Mouse (Mus musculus) layer of hippocampus, adult 9-11 months (tissue): Measurements from ENCODE around the gene Cnih1.
"Not testable (repeated sequence)": the region's sequence is repeated elsewhere in the genome, so short reads cannot be mapped to it uniquely, and the experiment has no call there.

Source experiments
- DNase-seq: peaks from one replicate; pipeline ENCODE4 v3.0.0; 2022

The Cnih1 gene

DNA sequence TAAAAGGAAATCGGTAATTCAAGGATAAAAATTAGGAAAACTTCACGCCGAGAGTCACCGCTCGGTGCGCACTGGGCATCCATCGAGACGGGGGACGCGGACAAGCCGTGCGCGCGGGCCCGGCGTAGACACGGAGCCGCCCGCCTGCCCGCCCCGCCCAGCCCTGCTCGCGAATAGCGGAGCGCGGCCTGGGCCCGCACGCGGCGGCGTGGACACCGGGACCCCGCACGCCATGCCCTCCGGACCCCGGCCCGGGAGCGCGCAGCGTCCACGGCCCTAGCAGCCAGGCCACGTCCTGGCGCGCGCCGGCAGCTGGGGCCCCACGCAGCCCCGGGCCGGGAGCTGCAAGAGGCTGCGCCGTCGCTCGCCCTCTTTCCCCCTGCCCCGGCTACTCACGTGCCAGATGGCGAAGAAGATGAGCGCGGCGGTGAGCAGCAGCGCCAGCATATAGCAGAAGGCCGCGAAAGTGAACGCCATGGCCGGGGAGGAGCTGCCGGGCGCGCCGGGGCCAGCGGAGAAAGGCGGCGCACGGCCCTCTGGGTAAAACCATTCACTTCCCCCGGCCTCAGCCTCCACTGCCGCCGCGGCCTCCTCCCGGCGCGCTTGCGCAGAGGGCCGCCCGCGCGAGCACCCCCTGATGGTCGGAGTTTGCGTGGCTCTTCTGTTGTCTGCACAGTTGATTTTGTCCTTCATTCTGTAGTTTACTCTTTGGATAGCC is at the start of gene Cnih1:
Cnih1 (minus strand) TSS at position 625 of the 718 bp plus-strand sequence.
- DNase-seq: peak; percentile 86

GRCm38 (mm10) chr14:46832354-46833272 is 44.4 kb upstream of the Cnih1 start:
- no peak for DNase-seq

GRCm38 (mm10) chr14:46831837-46832333 is 43.7 kb upstream of the Cnih1 start, which contains the start of gene Cgrrf1:
Gene Cgrrf1, plus strand, starts transcription at chr14:46832125.
- DNase-seq: peak; percentile 97

DNA sequence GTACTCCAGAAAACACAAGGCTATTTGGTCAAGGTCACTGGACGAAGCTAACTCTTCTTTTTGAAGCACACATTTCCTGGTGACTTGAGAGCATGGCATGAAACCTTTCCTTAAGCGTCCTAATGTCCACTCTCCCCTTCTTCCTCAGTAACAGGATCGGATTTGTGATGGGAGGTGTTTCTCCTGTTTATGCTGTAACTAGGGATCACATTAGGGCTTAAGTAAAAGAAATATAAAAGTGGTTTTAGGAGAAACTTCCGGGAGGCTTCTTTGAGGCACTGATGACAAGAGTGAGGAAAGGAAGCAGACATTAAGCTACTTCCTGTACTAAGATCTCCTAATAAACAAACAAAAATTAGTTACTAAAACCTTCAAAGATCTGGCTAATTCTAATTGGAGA is 43.1 kb upstream of the Cnih1 start:
- no peak for DNase-seq

DNA sequence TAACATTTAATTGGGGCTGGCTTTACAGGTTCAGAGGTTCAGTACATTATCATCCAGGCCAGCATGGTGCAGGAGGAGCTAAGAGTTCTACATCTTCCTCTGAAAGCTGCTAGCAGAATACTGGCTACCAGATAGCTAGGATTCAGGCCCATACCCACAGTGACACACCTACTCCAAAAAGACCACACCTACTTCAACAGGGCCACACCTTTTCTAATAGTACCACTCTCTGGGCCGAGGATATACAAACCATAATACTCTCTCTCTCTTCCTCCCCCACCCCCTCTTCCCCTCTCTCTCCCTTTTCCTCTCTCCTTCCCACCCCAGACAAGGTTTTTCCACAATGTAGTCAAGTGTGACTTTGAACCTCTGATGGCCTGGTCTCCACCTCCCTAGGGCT is 39.2 kb upstream of the Cnih1 start:
- no peak for DNase-seq

GRCm38 (mm10) chr14:46823996-46824395 is 35.8 kb upstream of the Cnih1 start:
- no peak for DNase-seq

DNA sequence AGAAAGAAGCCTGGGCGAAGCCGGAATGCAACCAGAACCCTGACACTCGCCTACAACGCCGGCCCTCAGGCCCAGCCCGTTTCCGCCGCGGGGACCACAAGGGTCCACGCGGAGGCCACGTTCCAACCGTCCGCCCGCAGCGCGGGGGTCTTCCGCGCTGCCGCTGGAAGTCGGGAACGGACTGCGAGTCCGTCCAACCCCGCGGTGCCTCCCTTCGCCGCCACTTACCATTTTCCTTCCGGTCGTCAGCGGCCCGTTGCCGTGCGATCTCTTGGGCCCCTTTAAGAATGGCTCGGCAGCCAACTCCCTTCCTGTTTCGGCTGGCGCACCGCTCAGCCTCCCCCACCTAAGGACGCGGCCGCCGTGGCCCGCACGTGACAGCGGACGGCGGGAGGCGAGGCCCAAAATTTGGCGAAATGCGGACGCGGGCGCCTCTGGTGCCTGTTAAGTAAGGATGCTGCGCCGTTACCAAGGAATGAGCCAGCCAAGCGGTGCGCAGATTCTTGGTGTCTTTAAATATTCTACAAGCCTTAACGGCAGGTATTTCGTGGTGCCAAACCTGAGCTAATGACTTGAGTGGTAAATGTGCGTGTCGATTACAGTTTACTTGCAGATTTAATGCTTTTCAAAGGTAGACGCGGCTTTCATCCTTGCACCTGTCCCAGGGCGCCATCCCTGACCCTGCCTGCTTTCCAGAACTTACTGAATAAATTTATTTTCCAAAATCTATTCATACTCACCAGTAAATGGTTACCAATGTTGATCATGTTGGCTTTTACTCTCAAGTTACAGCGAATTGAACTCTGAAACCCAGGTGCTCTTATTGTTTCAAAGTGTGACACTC is 33.9 kb upstream of the Cnih1 start, which contains the start of gene Gmfb:
Gmfb (minus strand) TSS at position 370 of the 844 bp plus-strand sequence.
- peak; percentile 96 for DNase-seq

DNA sequence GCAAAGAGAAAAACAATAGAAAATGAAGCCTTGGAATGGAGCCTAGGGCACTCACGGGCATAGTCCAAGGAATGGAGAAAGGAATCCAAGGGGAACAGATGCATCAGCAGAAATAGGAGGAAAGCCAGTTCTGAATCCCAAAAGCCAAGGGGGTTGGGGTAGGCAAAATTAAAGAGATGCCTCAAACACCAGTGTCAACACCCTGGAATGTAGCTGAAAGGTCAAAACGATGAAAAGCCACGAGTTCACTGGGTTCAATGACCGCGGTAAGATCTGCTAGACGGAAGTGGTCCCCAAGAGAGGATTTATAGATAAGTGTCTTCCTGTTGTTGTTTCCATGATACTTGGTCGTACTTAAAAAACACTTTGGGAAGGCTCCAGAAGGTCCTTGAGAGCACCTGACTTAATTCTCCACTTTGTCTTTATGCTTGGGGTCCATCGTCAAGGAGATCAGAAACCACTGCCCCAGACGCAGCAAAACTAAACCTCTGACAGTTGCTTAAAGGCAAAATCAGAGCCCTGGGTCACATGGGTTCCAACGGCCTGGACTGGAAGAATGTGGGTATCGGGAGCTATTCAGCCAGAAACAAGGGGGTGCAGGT is 33.2 kb upstream of the Cnih1 start:
- DNase-seq: no peak

- not testable (repeated sequence) for DNase-seq
Measured at GRCm38 (mm10) chr14:46819961-46820360, 31.8 kb upstream of the Cnih1 start.

DNA sequence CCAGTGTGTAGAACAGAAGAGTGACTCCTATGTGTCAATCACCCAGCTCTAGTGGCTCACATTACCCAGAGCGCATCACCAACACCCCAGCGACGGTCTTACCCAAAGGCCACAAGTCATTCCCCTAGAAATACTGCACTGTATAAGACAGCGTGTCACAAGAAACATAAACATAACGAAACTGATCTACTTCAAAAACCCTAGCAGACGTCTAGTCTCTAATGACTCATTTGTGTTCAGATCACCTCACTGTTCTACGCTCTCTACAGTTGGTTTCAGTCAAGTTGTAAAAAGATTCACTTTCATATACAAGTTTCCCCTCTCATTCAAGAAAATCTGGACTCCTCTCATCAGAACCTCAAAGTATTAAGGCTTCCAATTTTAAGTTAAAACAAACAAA is 30.5 kb upstream of the Cnih1 start:
- DNase-seq: no peak

DNA sequence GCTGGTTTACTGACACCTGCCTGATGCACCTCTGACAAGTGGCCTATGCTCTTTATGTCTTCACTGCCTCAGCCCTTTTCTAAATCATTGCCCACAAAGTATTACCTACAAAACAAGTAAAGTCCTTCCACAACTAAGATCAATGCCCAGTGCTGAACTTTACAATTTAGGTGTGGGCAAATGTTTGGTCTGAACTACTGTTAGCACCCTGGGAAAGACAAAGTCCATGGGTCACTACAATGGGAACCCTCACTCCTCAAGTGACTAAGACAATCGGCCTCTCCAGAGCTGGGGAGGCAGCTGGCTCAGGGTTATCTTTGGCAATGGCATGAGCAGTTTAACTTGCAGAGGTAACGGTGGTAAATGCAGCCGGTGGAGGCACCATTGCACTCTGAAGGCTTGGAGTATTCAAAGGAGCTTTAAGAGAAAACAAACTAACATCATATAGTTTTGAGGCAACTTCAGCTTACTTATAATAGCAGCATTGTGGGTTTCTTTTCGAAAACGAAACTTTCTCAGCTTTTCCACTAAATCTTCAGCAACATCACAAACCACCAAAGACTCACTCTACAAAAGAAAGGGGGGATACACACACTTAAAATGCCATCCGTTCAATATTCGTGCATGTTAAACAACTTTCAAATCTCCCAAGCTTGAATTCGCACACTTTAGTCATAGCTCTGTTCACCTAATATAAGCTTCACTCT is 28.9 kb upstream of the Cnih1 start:
- no peak for DNase-seq

GRCm38 (mm10) chr14:46815640-46816039 is 27.4 kb upstream of the Cnih1 start:
- no peak for DNase-seq

DNA sequence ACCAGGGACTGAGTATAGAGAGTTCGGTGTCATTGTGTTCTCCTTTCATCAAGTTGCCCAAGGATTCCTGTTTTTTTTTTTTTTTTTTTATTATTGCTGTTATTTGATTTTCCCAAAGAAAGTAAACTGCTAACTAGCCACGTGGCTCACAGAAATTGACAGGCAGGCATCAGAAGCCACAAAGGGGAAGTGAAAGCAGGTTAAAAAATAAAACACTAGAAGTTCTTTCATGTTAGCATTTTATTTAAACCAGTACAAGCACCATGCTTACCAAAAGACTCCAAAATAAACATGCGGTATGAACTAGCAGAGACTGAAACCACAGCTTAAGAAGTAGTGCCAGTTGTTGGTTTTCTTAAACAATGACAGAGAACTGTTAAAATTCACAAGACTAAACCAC is 19.7 kb upstream of the Cnih1 start:
- DNase-seq: no peak

DNA sequence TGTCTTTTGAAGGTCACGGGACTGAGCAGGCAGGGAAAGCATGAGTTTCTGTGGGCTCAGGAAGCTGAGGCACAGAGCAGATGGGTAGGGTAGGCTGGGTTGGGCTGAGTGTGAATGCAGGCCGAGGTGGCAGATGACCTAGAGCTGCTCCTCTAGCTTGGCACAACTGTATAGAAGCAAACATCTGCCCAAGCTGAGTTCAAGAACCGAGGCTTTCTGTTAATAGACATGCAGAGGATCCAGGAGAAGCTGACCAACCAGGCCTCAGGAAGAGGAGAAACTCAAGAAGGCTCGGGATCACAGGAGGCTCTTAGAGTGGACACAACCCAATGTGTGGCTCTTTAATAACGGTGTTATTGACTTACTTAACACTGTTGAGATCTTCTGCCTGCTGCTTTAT is 18.0 kb upstream of the Cnih1 start:
- DNase-seq: no peak

GRCm38 (mm10) chr14:46803791-46804190 is 15.6 kb upstream of the Cnih1 start:
- no peak for DNase-seq

- no peak for DNase-seq
Measured at GRCm38 (mm10) chr14:46803259-46803658, 15.0 kb upstream of the Cnih1 start.

DNA sequence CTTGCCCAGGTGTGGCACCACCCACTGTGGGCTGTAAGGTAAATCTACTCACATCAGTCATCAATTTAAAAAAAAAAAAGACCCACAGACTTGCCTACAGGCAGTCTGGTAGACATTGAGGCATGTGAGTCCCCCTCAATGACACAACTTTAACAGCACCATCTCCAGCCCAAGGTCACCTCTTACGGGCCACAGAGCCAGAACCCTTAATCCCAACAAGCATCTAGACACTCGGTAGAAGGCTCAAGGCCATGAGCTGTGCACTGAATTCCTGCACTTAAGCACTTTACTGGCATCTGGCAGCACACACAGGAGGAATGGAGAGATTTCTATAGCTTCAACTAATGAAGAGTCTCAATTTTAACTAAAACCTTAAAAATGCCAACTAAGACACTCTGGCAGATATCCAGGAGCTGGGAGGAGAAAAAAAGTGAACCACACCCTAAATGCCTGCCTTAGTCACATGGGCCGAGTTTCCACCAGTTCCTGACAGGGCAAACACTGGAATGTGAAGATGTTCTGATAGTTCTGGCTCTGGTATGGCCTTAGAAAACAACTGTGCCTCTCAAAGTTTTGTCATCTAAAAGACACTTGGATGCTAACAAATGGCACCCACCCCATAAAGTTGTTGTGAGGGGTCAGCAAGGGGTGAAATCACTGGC is 12.6 kb upstream of the Cnih1 start:
- DNase-seq: no peak

DNA sequence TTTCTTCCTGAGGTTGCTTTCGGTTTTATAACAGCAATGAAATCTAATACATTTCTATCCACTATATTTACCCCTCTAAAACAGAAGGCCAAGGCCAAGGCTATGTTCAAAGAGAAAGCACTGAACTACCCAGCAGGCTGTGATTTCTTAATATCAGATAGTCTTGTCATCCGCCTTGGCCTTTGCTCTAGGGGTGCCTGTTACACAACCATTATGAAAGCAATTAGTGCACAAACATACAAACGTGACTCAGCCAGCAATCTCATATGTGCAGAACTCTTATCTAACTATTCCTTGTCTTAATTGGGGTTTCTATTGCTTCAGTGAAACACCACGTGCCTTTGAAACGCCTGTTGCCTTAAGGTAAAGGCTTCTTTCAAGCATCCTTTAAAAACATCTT is 5.9 kb upstream of the Cnih1 start:
- DNase-seq: no peak

DNA sequence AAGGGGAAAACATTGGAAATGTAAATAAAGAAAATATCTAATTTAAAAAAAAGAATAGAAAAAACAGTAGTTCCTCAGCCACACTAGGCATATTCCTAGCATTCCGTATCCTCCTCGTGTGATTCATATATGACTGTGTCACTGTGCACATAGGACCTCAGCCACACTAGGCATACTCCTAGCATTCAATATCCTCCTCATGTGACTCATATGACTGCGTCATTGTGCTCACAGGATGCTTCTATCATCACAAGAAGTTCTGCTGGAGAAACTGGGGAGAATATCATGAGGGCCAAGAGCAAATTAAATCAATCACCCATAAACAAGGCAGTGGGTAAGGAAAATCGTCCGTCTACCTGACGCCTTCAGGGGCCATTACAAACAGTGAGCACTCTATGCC is 2.5 kb upstream of the Cnih1 start:
- no peak for DNase-seq

- no peak for DNase-seq
Measured at GRCm38 (mm10) chr14:46790303-46790702, 2.1 kb upstream of the Cnih1 start.

DNA sequence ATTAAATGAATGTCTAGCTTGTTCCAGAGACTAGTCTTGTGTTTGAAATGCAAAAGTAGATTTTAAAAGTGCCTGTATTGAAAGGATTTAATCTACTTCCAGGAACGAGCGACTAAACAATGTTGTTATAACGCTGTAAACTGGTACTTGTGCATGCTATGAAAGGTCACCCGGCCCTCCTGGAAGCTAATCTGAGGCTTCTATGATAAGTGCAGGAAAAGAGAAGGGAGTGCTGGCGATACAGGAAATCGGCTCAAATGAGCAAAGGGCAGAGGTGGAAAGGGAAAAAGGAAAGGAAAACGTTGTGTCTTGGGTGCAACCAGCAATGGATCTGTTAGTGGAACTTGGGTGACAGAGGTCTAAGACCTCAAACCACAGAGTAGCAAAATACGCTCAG is 292 bp upstream of the Cnih1 start:
- no peak for DNase-seq
